9 mouse cellular contexts compared by ENCODE assay signal in genomic region chr13:37459957-37460930, GRCm38 (mm10).
DNase-seq lines count a peak whose midpoint lies in the region; ATAC-seq and TF ChIP-seq lines count a peak whose summit lies in the region.
"Had no signal": no experiment of that assay in that cellular context is flagged by ENCODE, and none has a peak within 500 bp of the region (broad histone marks: within the 10 kb centered on the region; RNA-seq: fewer than 3 reads in every experiment).

No protein-coding gene starts in this region.

- no peak for ATAC-seq in liver, embryonic 11.5 days (replicated peaks; ENCODE audit: low FRiP score)
- ATAC-seq in kidney, postnatal 0 days (replicated peaks; ENCODE audit: low FRiP score, low read depth) = peak; percentile 79
- ATAC-seq in neural tube, embryonic 15.5 days (ENCODE audit: low FRiP score) = no peak

- H3K9ac ChIP-seq in liver, embryonic 11.5 days (ENCODE audit: low read depth, low read length) = no peak overlapping the region
- no peak overlapping the region for H3K9ac ChIP-seq in kidney, postnatal 0 days (ENCODE audit: low read depth, low read length)
- no peak overlapping the region for H3K9ac ChIP-seq in neural tube, embryonic 15.5 days (replicated peaks)

- H3K27ac ChIP-seq in liver, embryonic 11.5 days (ENCODE audit: low read depth, low read length) = no peak overlapping the region
- peak overlapping the region; percentile 70 for H3K27ac ChIP-seq in kidney, postnatal 0 days
- no peak overlapping the region for H3K27ac ChIP-seq in neural tube, embryonic 15.5 days (replicated peaks)

- no peak overlapping the region for H3K4me2 ChIP-seq in liver, embryonic 11.5 days
- H3K4me2 ChIP-seq in kidney, postnatal 0 days (ENCODE audit: low read length) = 0 out of 2 replicates have a peak overlapping the region, but pooled peaks have one; percentile 4
- H3K4me2 ChIP-seq in neural tube, embryonic 15.5 days = no peak overlapping the region

- H3K9me3 ChIP-seq in liver, embryonic 11.5 days (ENCODE audit: control insufficient read depth, low read length) = no peaks in the 10 kb centered on the region
- H3K9me3 ChIP-seq in kidney, postnatal 0 days (replicated peaks; ENCODE audit: low read length) = no peaks in the 10 kb centered on the region
- no peaks in the 10 kb centered on the region for H3K9me3 ChIP-seq in neural tube, embryonic 15.5 days (replicated peaks)
- H3K9me3 ChIP-seq: G1E had no signal

- H3K36me3 ChIP-seq in liver, embryonic 11.5 days (ENCODE audit: control insufficient read depth, insufficient read depth, low read length) = no peaks in the 10 kb centered on the region
- H3K36me3 ChIP-seq in kidney, postnatal 0 days (ENCODE audit: insufficient read depth, low read length) = no peaks in the 10 kb centered on the region
- H3K36me3 ChIP-seq in neural tube, embryonic 15.5 days = no peaks in the 10 kb centered on the region
- H3K36me3 ChIP-seq: G1E had no signal

- no peaks in the 10 kb centered on the region for H3K27me3 ChIP-seq in liver, embryonic 11.5 days (replicated peaks; ENCODE audit: control insufficient read depth, insufficient read depth, low read length)
- H3K27me3 ChIP-seq in kidney, postnatal 0 days (ENCODE audit: insufficient read depth, low read length) = no peaks in the 10 kb centered on the region
- H3K27me3 ChIP-seq in neural tube, embryonic 15.5 days (replicated peaks) = no peaks in the 10 kb centered on the region

- peaks cover 15% of the 10 kb centered on the region for H3K4me1 ChIP-seq in liver, embryonic 11.5 days (replicated peaks; ENCODE audit: control insufficient read depth, insufficient read depth, low read length)
- peaks cover 31% of the 10 kb centered on the region for H3K4me1 ChIP-seq in kidney, postnatal 0 days (replicated peaks; ENCODE audit: insufficient read depth, low read length)
- peaks cover 7% of the 10 kb centered on the region for H3K4me1 ChIP-seq in neural tube, embryonic 15.5 days

- DNase-seq in liver = peak; percentile 35
- DNase-seq in liver, embryonic 11.5 days (ENCODE audit: low spot score) = no peak
- DNase-seq in heart, adult 8-10 months (ENCODE audit: low spot score) = peak; percentile 86
- DNase-seq in kidney, postnatal 0 days (ENCODE audit: low spot score) = peak; percentile 84
- DNase-seq in skeletal muscle tissue, adult 2 months (ENCODE audit: low read depth, low spot score) = peak; percentile 71
- DNase-seq in left cerebral cortex, adult 11 months (ENCODE audit: low spot score) = no peak
- DNase-seq in embryo, embryonic 9.5 days (ENCODE audit: extremely low spot score) = no peak

- no peak for TF ChIP-seq CTCF in kidney, postnatal 0 days (IDR thresholded peaks at IDR 0.05; ENCODE audit: low read depth)

- H3K4me3 ChIP-seq in liver, embryonic 11.5 days (ENCODE audit: low read depth, low read length) = no peak overlapping the region
- no peak overlapping the region for H3K4me3 ChIP-seq in kidney, postnatal 0 days (replicated peaks; ENCODE audit: low read depth, low read length)
- no peak overlapping the region for H3K4me3 ChIP-seq in neural tube, embryonic 15.5 days (replicated peaks)

- 75% methylated on average over 28 of the region's 28 CpGs for WGBS in liver, embryonic 11.5 days
- WGBS in kidney, postnatal 0 days = 32% methylated on average over 28 of the region's 28 CpGs
- 61% methylated on average over 28 of the region's 28 CpGs for WGBS in neural tube, embryonic 15.5 days

Comparison
In these comparisons a context has a peak if more than half of its experiments do, and no peak if none do; other contexts are left out.
1. DNase-seq: peak in liver (single experiment), heart, adult 8-10 months (single experiment), kidney, postnatal 0 days (single experiment) and skeletal muscle tissue, adult 2 months (single experiment); none in liver, embryonic 11.5 days (single experiment), left cerebral cortex, adult 11 months (single experiment) and embryo, embryonic 9.5 days (single experiment).